Mouse (Mus musculus) cerebellum, adult 2 months (tissue): Measurements from ENCODE around the gene Rnf43.

ENCODE experiments used
- CTCF ChIP-seq: fragments of 200-500 bp; IDR thresholded peaks from 2 replicates; pipeline ENCODE4 v1.5.1; 2011; ENCODE audit warnings: low read depth, mild to moderate bottlenecking, control low read depth, low read length, moderate library complexity, borderline replicate concordance; ENCODE audit not compliant: insufficient read depth
- POLR2A ChIP-seq: fragments of 200-500 bp; IDR thresholded peaks from 2 replicates; pipeline ENCODE4 v1.6.1; 2011; ENCODE audit warnings: low read length, control low read depth, borderline replicate concordance; ENCODE audit not compliant: insufficient read depth

DNA sequence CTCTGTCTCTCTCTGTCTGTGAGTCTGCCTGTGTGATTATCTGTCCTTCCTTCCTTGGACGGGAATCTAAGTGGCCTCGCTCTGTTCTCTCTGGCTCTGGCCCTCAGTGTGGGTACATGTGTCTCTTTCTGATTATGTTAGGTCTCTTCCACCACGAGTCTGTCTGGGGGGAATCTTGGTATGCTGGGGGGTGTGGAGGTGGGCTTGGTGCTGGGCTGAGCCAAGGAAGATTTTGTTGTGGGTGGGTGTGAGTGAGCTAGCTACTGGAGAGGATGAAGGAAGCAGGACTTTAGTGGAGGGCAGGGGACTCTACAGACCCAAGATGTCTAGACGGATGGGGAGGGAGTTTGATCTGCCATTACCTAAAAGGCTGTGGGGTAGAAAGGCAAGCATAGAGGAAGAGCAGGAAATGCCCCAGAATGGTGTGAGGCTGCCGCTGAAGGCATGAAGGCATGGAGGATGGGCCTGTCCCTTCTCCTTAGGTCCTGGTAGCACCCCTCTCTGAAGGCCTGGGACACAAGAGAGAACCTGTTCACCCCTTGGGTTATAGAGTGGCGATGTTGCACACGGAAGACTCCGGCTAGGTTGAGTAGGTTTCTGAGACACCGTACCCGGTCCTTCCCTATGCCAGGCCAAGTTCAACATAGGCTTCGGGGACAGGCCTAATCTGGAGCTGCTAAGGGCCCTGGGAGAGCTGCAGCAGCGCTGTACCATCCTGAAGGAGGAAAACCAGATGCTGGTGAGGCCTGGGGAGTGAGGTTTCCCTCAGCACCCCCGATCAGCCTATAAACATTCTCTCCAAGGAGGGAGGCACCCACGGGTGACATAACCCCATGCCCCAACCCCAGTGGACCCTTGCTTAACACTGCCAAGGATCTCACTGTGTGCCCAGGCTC is 99.5 kb downstream of the Rnf43 start:
- TF ChIP-seq CTCF: no peak
- TF ChIP-seq POLR2A: no peak
